Mouse (Mus musculus) fibroblast of lung, adult 2 months (primary cell): ENCODE measurements at regions not wholly inside any gene's neighbourhood (a gene's known extent, or its start where the extent isn't known, plus 50 kb on each side); places are given as distances from the start of the nearest gene placed in this dataset.
"Not testable (repeated sequence)": the region's sequence is repeated elsewhere in the genome, so short reads cannot be mapped to it uniquely, and the experiment has no call there.

Source experiments
- DNase-seq: peaks from one replicate; pipeline ENCODE4 v3.0.0-alpha.2; 2011; ENCODE audit warnings: low read depth

DNA sequence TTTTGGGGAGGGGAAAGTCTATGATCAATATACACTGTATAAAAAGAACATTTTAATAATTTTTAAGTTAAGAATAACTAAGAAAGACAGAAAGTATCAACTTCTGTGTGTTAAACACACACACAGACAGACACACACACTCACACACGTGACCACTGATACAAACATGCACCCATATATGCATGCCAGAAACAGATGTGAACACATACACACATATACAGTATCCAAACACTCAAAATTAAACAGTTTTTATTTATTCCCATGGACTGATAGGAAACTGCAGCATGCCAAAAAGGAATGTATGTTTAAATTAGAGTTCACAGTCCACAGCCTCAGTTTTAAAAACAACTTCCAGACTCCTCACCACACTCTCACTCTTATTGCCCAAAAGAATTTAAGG, 203.4 kb upstream of the Tbl1x start:
- no peak for DNase-seq

DNA sequence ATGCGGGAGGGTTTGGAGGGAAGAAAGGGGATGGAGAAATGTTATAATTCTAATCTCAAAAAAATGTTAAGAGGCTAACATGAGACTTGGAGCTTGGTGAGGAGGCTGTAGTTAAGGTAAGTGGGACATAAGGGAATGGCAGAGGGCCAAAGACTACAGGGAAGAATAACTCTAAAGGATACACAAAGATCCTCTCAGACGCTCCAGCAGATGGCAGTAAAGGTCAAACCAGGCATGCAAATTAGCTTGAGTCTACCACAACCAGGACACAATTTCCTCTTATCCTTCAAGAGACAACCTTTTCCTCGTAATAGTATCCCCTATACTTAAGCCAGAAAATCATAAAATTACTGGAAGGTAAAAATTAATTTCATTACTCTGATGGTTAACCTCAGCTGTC, 196.4 kb upstream of the Tbl1x start:
- no peak for DNase-seq

DNA sequence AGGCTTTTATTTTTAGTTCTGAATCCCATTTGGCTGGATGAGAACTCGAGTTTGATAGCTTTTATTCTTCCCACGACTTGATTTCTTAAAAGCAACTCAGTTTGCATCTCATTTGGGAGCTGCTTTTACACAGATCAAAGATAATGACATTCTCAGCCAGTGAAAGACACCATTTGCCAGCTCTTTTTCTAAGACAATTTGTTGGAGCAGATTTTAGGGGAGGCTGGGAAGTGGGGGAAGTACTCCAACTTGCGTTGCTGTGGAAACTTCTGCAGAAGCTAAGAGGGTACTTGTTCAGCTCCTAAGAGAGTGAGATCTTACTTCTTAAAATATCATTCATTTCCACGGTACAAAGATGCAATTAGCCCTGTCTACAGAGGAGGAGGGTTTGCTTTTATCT, 187.2 kb upstream of the Tbl1x start:
- no peak for DNase-seq

DNA sequence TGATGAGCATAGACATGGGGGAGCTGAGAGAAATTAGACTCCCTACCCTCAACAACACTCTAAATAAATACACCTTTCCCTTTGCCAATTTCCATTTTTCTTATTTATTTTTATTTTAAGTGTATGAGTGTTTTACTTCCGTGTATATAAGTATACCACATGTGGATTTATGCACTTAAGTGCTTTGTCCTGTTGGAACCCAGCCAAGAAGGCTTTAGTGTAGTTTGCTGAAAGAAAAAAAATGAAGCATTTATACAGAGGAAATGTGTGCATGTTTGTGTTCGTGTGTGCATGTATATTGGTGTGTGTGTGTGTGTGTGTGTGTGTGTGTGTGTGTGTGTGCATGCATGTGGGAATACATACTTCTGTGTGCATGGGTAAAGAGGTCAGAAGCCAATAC, 157.6 kb upstream of the Tbl1x start:
- no peak for DNase-seq

DNA sequence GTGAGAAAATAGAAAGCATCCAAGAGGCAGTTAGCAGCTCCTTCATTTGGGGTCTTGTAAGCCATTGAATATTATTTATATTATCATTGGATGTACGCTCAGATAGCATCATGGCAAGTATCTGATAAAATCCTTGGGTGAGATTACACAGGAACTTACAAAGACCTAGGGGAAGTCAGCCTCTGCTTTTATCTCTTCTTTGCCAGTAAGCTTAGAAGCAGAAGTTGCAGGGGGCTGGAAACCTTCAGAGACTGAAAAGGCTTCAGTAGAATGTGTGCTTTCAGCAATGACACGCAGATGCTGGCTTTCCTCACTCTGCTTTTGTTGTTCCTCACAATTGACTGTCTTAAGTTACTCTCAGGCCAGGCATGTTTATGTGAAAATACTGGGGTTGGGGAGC, 150.3 kb upstream of the Tbl1x start:
- no peak for DNase-seq

DNA sequence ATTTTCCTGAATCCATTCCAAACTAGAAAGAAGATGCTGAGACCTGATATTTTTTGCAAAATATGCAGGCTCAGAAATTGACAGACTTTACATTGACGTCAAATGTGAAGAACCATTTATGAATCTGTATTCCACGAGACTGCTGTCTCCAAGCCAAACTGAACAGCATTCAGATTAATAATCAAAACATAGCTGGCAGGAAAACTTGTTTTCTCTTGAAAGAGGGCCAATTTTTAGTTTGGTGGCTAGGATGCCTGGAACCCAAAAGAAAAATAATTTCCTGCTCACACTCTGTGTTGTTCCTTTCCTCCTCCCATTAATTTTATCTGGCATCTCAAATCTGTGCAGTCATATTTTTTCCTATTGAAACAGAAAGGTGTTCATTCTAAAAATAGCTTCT, 149.7 kb upstream of the Tbl1x start:
- no peak for DNase-seq

DNA sequence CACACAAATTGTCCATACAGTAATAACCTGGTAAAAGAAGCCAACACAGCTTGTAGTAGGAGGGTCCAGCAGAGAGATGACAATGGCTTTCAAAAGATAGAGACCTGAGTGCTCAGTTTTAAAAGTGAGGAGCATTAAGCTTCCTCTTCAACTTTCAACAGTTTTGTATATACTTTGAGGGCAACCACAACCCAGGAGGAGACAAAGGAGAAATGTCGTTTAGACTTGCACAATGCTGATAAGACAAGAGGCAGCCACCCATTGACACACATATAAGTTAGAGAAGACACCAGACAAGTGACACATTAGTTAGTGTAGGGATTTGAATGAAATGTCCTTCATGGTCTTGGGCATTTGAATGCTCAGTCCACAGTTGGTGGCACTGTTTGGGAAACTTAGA, 147.2 kb upstream of the Tbl1x start:
- DNase-seq: no peak

DNA sequence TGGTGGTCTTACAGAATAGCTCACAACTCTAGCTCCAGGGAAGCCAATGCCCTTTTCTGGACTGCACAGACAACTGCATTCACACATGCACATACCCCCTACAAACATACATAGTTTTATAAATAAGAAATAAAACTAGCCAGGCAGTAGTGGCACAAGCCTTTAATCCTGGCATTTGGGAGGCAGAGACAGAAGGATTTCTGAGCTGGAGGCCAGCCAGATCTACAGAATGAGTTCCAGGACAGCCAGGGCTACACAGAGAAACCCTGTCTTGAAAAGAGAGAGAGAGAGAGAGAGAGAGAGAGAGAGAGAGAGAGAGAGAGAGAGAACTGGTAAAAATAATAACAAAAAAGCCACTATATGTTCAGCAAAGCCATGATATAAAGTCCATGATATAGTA, 143.5 kb upstream of the Tbl1x start:
- no peak for DNase-seq

DNA sequence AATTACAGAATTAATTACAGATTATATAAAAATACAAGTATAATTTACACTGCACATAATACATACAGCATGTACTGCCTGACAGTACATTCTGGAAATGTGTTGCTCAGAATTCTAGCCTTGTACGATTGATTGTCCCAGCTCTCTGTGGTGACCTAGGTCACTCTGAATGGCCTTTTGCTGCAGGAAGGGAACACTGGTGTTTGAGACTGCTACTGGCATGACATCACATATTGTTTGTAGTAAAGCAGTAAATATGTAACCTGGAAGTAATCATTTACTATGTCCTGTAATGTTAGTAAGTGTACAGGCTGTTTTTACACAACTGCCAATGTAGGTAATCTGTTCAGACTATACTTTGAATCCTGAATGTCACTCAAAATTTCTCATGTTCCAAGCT, 123.5 kb upstream of the Tbl1x start:
- no peak for DNase-seq

DNA sequence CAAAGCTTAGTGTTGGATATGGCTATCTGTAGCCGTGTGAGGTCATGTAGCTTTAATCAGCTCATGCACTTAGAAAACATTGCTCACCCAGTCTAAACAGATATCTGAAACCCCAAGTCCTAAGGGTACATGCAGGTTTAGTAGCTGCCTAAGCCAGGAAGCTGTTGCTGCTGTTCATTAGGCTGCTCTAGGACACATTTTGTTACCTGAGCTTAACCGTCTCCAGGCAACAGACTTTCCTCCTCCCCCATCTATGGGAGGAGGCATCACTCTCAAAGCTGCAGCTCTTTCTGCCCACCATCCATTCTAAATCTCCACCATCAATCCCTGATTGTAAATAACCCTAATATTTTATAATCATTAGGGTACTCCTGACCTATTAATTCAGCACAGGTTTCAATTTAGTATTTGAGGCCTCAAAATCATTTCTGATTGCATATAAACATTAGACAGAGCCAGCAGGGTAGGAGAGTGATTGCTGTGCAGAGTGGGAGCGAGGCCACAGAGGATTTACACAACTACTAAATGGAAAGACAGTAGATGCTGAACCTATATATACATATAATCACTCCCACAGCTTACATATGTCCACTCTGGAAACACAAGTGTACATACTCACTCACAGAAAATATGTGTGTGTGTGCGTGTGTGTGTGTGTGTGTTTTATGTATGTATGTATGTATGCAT, 118.9 kb upstream of the Tbl1x start:
- DNase-seq: no peak

DNA sequence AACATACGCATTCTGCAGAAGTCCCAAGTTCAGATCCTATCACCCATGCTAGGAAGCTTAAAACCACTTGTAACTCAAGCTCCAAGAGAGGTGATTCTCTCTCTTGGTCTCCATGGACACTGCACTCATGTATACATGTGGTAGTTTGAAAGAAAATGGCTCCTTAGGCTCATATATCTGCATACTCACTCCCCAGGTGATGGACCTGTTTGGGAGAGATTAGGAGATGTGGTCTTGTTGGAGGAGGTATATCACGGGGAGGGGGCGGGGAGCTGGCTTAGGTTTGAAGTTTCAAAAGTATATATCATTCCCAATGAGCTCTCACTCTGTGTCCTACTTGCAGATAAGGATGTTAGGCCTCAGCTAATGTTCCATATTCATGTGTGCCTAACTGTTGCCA, 103.9 kb upstream of the Tbl1x start:
- no peak for DNase-seq

DNA sequence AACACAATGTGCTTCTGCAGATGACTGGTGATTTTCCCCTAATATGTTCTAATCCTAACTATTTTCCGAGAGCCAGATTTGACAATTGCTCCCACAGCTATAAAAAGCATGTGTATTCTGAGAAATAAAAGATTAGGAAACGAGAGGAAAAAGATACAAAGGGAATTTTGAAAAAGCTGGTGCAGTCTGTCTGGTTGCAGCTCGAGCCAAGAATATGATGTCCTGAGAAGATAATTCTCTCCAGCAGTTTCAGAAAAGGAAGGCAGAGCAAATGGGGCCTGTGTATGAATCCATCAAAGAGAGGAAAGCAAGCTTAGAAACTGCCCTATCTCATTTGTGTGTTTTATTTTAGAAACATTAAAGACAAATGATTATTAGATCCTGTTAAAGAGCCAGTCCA, 102.9 kb upstream of the Tbl1x start:
- DNase-seq: no peak

DNA sequence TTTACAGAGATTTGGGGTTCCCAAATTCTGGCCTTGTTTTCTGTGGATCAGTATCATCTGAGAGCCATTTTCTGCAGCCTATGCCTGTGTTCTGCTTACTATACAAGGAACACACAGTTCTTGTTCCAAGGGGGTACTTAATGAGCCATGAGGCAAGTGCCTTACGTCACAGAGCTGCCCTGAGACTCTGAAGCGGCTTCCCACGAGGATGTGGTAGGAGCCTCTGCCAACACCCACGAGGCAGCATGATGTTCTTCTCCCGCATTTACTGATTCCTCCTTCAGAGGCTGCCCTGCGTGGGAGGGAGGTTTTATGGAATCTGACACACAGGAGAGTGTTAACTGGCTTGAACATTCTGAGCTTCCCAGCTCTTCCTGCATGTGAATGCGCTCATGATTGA, 101.4 kb upstream of the Tbl1x start:
- no peak for DNase-seq

DNA sequence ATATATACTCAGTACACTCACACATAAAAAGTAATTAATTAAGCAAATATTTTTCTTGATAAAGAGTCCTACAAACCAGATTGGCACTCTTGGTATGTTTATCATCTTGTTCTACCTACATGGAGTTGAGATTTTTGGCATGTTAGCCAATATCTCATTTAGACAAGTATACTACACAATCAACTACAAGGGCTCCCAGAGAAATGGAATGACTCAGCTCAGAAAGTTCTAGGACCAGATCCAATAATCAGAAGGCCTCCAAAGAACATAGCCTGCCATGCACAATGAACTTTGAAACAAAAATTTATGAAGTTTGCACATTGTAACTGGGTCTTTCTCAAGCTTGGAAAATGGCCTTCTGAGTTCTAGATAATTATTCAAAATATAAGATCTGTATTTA, 100.0 kb upstream of the Tbl1x start:
- no peak for DNase-seq

DNA sequence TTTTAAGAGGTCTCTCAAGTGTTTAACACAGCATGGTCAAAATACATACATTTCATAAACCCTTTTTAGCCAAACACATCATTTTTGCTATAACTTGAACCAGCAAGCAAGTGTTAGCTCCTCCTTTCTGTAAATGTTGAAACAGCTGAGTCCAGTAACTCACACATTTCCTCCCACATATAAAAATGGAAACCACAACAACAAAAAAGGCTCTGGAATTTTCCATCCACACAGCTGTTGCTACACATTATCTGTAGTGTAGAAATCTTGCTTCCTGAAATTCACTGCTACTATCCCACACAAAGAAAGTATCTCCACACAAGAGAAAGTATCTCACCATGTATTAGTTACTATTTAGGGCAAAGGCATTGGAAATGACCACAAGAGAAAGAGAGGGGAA, 96.7 kb upstream of the Tbl1x start:
- no peak for DNase-seq

DNA sequence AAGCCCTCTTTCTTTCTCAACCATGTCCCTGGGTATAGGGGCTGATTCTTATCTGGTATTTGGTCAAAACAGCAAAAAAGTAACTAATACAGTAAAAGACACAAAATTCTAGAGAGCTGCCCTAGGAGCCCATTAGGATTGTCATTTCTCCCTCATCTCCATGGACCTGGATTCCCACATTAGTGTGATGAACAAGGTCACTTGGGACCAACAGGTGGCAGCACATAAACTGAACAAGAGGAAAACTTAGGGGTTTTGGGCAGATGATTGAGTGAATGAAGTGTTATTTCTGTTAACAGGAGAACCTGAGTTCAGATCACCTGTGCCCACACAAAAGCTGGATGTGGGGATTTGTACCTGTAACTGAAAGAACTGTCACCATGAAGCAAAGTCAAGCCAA, 93.0 kb upstream of the Tbl1x start:
- DNase-seq: no peak

DNA sequence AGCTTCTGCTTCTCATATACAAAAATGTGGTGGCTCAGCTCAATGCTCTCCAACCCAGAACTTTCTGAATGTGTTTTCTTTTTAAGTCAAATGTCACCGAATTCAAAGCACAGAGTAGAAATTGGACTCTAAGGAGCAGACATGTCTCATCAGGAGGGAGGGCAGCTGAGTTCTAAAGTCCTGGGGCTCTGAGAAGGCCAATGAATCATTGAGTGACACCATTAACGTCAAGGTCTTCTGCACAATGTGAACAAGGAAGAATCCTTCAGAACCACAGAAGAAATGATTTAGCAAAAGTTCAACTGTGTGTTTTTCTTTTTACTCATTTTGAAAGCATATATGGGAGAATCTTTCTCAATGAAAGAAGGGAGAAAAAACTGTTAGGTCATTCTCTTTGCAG, 88.6 kb upstream of the Tbl1x start:
- DNase-seq: no peak

DNA sequence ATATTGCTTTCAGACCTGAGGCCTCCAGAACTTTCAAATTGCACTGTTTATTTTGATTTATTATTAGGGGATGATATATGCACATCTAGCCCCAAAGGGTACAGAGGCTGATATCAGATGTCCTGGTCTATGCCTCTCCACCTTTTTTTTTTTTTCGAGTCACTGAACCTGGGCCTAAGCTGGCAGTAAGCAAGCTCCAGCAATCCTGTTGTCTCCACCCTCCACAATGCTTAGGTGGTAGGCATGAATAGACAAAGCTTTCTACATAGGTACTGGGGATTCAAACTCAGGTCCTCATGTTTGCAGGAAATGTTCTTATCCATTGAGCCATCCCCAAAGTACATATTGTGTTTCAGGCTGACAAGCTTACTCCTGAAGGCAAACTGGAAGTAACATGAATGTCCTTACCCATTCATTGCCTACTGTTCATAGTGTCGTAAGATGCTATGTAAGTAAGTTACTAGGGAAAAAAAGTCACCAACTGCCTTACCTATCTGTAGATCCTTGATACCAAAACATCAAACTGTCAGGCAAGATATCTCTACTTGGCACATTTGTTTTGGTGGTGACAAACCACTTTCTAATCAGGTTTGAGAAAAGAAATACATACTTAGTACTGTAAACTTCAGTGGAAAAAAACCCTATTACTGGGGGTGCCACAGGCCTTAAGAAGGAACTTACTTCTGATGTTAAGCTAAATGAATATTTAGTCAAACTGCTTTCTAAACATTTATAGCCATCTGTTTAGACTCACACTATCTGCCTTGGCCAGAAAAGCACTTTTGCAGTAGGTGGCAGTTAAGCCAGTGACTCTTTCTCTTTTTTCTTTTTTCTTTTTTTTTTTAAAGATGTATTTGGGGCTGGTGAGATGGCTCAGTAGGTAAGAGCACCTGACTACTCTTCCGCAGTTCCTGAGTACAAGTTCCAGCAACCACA, 85.8 kb upstream of the Tbl1x start:
- DNase-seq: no peak

DNA sequence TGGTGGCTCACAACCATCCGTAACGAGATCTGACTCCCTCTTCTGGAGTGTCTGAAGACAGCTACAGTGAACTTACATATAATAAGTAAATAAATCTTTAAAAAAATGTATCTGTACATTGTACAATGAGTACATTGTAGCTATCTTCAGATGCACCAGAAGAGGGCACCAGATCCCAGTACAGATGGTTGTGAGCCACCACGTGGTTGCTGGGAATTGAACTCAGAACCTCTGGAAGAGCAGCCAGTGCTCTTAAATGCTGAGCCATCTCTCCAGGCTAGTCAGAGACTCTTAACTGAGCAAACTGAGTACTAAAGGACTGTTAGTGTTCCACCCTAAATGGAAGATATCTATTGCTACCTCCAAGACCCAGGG, 85.1 kb upstream of the Tbl1x start:
- DNase-seq: not testable (repeated sequence)

DNA sequence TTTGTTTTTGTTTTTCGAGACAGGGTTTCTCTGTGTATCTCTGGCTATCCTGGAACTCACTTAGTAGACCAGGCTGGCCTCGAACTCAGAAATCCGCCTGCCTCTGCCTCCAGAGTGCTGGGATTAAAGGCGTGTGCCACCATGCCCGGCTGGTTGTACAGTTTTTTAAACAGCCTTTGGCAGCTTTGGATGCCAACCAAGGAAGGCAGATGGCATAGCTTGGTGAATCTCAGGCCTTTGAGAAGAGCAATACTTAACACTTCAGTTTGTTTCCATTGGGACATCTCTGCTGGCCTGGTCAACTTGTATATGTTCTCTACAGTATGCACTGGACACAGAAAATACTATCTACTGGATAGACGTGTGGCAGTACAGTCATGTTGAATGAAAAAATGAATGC, 84.0 kb upstream of the Tbl1x start:
- DNase-seq: not testable (repeated sequence)

DNA sequence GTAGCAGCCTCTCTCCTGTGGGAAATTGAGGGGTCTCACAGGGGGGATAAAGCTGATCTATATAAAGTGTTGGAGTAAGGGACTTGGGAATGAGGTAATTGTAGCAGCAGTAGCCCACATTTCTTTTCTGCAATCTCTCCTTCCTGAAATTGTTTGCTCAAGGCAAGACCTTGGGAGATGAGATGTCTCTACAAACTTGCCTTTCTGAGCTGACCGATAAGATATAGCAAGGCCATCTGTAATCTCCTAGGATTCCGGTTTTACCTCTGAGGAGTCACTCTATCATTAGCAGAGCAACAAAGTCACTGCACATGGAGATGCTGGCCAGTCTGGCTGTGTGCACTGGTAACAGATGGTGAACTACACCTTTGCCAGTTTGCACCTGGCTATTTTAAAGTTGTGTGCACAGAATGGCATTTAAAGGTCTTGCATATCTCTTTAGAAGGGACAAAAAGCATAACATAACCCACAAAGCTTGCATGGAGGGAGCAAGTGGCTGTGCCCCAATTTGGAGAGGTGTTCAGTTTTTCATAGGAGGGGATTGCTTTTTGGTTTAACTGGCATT, 78.7 kb upstream of the Tbl1x start:
- DNase-seq: no peak

DNA sequence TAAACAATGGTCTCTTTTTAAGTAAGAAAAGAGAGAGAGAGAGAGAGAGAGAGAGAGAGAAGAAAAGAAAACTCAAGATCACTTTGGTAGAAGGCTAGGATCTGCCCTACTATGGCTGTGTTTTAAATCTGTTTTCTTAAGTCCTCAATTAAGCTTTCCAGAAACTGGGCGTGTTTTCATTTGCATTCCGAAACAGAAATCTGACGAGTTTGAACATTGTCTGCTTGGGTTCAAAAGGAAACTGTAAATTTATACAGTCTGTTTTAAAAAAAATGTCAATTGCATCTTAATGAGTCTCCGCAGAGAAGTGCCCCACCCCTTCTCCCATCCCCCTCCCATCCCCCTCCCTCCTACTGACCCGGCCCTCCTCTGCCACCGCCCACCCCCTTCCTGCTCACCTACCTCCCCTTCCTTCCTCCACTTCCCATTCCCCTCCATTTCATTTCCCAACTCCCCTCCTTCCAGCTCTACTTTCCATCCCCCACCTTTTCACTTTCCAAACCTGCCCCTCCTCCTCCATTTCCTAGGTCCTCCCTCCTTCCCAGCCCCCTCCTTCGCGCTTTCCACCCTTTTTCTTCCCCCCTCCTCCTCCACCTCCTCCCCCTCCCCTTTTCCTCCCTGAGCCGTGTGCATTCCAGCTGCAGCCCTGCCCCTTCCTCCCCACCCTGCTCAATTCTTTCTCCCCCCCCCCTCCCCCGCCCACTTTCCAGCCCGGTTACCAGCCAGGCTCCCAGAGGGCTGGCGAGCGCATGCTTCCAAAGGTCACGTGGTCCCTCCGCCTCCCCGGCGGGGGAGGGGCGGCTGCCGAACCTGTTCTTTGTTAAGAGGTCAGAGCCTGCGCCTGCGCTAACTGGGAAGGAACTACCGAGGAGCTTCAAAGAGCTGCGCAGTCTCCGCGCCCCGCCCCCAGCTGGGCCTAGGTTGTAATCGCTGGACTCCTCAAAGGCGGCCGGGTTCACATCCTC, 77.7 kb upstream of the Tbl1x start:
- peak; percentile 77 for DNase-seq
